Mouse (Mus musculus): ENCODE results near the gene Inpp4b. TPM values are rescaled to one million over a fixed set of nuclear protein-coding genes. Genes with fewer than 3 reads are reported as not detected.
A peak's percentile ranks its signal among the peaks of the same experiment; 100 is the strongest.

Inpp4b gene
- total RNA-seq, 2 experiments from 2014 or later: 6.6 to 6.9 TPM

DNA sequence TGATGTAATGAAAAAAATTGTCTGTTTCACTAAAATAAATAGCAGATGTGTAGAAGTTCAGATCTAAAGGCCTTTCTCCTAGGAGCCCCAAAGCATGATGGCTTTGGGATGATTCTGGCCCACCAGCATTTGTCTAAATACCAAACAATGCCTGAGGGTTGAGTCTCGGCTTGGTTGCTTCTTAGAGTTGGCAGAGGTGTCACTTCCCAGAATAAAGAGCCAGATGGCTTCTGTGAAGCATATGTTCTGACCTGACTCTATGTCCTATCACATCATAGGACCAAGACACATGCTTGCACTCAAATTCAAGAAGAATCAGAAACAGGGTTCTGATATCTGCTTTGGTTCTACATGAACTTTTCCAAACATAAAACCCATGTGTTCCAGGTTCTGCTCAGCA is 365.1 kb downstream of the Inpp4b start:
- DNase-seq: no peak

- no peak for DNase-seq
Measured at GRCm38 (mm10) chr8:81731332-81731731, 389.0 kb downstream of the Inpp4b start.

- DNase-seq: no peak
Measured at GRCm38 (mm10) chr8:81735655-81736054, 393.3 kb downstream of the Inpp4b start.

DNA sequence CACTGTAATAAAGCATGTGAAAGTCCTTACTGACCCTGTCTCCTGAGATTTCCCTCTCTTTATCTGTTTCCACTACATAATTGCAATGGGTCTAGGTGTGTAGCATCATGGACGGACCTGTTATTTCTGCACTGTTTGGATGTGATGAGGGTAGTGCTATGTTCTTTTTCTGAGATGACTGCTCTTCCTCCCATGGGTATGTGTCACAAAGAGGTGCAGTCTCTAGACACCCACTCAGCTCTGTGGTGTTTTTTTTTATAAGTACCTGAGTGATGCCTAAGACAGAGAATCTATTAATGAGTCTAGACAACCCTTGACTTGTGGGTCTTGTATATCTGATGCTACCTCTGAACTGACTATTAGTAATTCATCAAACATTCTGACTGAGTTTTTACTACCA is 393.7 kb downstream of the Inpp4b start:
- DNase-seq: no peak

DNA sequence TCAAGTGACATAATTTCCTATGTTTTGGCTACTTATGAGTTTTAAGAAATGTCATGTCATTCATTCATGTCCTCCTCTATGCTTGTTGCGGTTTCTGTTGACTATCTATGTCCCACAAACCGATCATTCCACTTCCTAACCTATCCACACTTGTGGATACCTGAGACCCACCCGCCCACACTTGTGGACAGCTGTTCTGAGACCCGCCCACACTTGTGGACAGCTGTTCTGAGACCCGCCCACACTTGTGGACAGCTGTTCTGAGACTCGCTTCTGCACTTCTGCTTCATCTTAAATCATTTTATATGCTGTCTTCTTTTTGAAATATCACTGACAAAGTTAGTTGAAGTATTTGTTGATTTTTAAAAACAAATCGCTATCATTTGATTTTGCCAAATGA is 400.2 kb downstream of the Inpp4b start:
- no peak for DNase-seq

DNA sequence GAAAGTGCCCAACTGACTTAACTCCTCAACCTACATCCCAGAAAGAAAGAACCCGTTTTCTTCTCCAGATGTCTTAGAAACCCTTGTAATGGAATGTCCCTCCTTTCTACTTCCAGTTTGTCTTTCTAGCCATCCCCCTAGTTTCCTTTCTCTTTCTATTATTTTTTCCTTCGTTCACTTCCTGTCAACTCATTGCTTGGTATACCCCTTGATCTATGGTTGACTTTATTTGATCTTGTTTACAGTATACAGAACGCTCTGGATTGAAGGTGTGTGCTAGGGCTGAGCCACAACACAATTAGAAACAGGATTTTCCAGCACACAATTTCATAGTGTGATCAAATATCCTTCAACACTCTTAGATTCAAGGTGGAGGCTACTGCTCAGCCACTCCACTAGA is 400.7 kb downstream of the Inpp4b start:
- DNase-seq: no peak

DNA sequence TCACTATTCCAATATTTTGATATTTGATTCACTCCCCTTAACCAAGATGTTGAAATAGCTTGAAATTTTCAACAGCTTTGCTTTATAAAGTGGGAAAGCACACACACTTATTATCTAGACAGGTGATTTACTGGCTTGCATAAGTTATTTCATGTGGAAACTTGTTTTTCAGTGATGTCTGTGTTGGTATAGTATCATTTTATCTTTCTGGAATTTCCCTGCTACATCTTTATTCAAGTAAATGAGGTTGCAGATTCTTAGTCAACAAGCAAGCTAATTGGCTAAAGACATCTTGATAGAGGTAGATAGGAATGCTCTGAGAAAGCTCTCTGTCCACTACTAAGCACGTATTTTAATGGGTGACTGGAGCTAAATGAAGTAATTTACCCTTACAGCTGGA is 403.1 kb downstream of the Inpp4b start:
- no peak for DNase-seq

GRCm38 (mm10) chr8:81751159-81751558 is 408.8 kb downstream of the Inpp4b start:
- DNase-seq: no peak

DNA sequence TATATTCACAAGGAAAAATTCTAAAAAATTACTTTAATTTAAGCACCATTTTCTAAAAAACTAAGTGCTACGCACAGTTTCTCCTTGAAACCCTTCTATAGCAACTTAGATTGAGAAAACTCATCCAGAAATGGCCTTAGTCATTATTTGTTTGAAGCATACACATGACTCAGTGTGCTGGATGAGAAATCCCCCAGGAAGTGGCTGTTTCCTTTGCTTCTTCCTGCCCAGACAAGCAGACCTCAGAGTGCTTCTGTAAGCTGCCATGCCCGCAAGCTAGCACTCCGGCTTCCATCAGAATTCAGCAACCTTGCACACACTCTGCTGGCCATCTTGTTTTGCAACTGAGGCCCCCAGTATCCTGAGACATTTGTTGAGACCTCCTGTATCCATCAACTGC is 414.3 kb downstream of the Inpp4b start:
- peak in 1 of 2 experiments; percentile 9 for DNase-seq

DNA sequence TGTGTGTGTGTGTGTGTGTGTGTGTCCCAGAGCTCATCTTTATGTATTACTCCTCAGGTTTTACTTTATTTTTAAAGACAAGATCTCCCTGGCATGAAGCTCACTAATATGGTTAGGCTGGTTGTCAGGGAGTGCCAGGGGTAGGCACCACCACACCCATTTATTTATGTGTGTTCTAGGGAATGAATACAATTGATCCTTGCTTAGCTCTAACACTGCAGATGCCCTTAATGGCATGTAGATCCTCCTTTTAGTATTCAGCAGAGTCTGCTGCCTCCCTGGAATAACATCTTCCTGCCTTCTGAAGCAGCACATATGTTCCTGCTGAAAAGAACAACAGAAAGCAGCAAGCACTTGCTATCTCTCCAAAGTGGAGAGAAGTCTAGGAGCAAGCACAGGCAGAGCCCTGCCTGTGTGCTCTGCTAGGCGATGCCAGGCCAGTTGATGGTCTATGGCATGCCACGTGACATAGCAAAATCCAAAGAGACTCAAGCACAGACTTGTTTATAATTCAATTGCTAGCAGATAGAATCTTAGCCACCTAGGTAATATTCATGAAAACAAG is 415.3 kb downstream of the Inpp4b start:
- DNase-seq: no peak

- DNase-seq: no peak
Measured at GRCm38 (mm10) chr8:81761466-81761865, 419.1 kb downstream of the Inpp4b start.

- DNase-seq: no peak
Measured at GRCm38 (mm10) chr8:81766033-81766432, 423.7 kb downstream of the Inpp4b start.

DNA sequence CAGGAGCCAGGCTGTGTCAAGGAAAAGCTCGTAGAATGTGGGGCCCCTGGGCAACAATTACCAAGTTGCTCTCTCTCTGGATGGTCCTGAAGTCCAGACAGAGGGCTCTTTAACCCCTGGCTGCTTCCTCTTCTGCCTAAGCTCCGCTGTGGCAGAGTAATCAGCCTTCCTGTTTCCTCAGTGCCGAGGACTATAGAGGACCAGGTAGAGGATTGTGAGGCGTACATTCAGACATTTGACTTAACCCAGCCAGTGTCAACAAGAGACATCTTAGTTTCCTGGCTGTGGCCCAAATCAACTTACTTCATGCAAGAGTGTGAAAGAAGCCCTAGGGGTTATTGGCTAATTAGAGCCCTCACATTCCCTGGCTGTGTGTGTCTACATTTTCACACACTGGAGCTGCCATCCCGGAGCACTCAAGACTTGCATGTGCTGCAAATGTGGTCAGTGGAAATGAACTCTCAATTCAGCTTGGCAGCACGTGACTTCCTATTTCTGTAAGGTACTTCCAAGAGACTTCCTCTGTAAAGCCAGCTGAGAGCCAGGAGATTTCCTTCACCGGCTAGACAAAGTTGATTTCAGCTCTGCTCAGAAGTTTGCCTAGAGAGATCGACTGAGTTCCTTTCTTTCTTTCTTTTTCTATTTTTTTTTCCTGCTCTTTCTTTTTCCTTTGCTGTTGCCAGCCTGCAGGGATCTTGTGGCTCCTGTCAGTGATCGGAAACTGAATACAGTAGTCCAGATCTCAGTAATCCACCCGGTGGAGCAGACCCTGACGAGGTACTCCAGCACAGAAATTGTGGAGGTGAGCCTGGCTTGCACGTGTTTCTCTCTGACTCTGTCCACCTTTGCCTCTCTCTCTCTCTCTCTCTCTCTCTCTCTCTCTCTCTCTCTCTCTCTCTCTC is 425.3 kb downstream of the Inpp4b start:
- peak; percentile 12 to 35 for DNase-seq

DNA sequence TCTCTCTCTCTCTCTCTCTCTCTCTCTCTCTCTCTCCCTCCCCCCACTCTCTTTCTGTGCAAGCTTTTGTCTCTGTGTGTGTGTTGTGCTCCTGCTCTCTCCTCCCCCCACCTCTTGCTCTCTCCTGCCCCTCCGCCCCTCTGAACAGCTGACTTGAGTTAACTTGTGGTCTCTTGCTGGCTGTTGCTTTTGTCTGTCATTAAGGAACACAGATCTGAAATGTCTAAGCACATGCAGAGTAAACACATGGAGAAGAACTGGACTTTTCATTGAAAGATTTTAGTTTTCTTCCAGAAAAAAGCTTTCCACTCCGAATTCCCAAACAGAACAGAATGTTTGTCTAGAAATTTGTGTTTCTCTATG is 425.9 kb downstream of the Inpp4b start:
- no peak for DNase-seq

GRCm38 (mm10) chr8:81768731-81769445 is 426.5 kb downstream of the Inpp4b start:
- DNase-seq: no peak

GRCm38 (mm10) chr8:81770603-81771276 is 428.4 kb downstream of the Inpp4b start:
- no peak for DNase-seq

GRCm38 (mm10) chr8:81772855-81773254 is 430.5 kb downstream of the Inpp4b start:
- DNase-seq: no peak

DNA sequence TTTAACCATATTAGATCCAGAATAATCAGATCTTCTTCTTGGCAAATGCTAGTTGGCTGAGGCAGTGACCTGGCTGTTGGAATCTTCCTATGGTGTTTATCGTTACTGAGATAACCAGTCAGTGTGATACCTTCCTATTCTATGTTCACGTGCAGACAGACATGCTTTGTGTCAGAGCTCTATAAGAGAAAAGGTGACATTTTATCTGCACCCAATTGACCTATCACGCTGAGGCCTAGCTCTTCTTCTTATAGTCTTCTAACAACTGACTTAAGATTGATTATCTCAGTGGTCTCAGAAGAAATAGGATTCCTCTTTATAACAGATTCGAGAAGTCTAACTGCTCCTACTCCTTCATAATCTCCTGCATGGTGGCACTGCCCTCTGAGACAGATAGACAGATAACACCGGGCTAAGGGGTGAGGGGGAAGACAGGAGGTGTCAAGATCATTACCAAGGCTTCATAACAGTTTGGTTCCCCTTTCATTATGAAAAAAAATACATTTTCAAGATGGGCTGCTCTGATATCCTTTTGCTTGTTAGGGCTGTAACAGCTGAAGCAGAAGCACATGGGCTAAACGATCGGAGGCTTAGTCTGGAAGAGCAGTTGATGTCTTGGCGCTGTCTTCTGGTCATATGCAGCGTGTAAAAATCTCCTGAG is 431.1 kb downstream of the Inpp4b start:
- no peak for DNase-seq

DNA sequence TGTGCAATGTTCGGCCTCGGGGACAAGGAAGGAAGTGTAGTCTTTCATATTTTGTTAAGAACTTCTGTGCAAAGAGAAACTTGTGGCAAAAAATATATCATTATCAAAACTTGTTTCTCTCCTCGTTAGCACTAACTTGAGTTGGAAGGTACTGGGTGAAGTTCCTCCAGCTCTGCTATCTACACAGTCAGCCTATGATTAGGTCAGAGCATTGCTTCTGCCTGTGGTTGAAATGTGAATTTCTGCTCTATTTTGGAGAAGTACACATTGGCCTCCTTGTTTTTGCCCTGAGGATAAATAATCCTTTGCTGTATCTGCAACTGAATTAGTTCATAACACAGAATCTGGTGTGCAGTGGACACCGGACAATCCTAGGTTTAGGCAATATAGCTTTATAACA is 431.7 kb downstream of the Inpp4b start:
- DNase-seq: no peak

GRCm38 (mm10) chr8:81774454-81774853 is 432.1 kb downstream of the Inpp4b start:
- DNase-seq: no peak

DNA sequence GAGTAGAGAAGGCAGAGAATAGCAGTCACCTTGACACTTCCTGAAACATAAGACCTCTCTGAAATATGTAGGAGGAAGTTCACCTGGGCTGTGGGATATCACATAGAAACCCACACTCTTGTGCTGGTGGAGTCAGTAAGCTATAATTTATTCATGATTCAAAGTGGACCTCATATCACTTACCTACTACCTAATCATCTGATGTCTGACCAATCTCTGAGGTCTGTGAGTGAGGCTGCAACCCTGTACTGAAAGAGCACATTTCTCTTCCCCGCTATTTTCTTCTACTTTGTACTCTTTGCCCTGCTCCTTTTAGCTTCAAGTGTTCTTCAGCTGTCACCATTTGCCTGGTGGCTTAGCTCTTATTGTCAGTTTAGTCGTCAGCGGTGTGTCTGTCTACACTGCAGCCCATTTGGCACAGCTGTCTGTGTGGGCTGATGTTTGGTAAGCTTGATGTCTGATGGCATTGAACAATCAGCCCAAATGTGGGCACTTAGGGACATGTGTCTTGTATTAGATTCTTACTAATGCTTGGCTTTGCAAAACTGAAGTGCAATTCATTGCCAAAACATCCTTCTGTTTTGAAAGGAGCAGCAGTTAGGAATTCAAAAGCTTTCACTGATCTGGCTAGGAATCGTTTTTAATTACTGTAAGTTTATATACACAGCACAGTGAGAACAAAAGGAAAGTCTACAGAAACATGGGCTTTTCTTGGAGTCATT is 434.3 kb downstream of the Inpp4b start:
- no peak for DNase-seq

Data from adrenal gland, postnatal 36 days (tissue).